Mouse (Mus musculus) hematopoietic stem cell, adult 5-6 weeks (primary cell): ENCODE measurements around the gene Rnf25. TPM values are rescaled to one million over a fixed set of nuclear protein-coding genes. Genes with fewer than 3 reads are reported as not detected.
A peak's percentile ranks its signal among the peaks of the same experiment; 100 is the strongest.

Source experiments
- ATAC-seq, 2 experiments: fragments of 125-278 bp in 1 of 2; replicated peaks in 1 of 2; 2 replicates each; pipeline ENCODE4 v1.8.0; 2016 to 2017; ENCODE audit warnings: inconsistent platforms in 2 of 2, mild to moderate bottlenecking in 2 of 2, moderate number of reproducible peaks in 2 of 2, low read depth in 1 of 2, moderate TSS enrichment in 1 of 2; ENCODE audit not compliant: low FRiP score in 2 of 2, poor library complexity in 2 of 2, severe bottlenecking in 2 of 2, insufficient read depth in 1 of 2, low TSS enrichment in 1 of 2
- total RNA-seq: library from RNA; stranded (forward); fragments of 172-1452, 232-1000 nt; gene quantifications from 2 replicates; pipeline ENCODE4 v1.2.3, GENCODE M21; 2017

The Rnf25 gene
- 33.0 and 39.7 TPM in 2 replicates for total RNA-seq

DNA sequence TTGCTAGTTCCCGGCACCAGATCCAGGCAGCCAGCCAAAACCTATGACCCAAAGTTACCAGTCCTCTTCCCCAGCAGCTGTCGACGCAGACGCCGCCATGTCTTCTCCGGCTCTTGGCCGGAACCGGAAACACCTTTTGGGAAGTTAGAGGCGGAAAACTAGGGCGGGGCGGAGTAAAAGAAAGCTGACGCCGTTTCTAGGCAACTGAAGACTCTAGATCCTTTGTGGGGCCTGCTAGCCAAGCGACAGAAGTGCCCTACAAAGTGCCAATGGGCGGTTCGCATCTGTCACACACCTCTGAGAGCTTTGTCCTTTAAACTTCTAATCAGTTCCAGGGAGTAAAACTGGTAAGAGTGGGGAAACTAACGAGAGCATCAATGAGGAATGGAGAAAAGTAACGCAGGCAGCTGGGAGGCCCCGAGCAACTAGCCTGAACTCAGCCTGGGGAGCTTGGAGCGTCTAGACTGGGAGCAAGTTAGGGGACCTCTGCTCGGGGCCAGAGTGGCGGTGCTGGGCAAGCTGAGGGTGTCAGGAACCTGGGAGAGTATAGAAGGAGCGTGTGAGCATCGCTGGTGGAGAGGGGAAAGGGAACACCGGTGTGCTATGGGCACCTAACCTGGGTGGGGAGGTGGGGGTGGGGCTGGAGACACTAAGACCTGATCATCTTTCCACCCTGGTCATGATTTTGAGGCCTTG is at the start of gene Rnf25, which contains the start of gene Stk36:
TSS of gene Rnf25 (minus strand) at position 131 of the 696 bp plus-strand sequence.
TSS of gene Stk36 (plus strand) at position 179 of the 696 bp plus-strand sequence.
- ATAC-seq, result peak; percentile 96 to 97

DNA sequence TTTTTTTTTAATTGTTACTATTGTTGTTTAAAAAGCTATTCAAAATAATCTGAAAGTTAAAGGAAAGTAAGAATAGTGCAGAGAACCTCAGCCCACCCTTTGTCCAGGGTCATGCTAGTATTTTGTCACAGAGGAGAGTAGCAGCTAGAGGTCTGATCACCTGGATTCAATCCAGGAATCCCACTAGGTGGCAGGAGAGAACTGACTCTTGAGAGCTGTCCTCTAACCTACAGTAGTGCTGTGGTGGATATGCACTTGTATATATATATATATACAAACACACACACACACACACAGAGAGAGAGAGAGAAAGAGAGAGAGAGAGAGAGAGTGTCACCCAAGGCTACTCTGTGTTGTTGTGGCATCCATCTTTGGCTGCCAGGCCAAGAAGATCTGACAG is 42.7 kb upstream of the Rnf25 start:
- ATAC-seq, result no peak

DNA sequence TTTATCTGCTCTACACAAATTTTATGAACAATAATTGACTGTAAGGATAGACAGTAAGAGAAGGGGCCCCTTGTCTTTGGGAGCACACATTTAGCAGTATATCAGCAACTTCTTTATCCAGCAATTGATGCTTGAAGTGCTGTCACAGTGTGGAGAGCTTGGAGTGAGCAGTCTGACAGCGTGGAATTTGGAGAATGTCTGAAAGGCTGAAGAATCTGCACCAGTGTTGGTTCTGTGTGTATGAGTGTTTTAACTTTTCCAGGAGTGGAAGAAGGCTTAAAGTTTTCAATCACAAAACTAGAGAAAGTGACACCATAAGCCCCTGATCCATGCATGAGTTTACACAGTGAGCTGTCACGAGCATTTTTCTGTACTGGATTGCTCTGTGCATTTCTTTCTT is 42.3 kb upstream of the Rnf25 start:
- ATAC-seq, result no peak

DNA sequence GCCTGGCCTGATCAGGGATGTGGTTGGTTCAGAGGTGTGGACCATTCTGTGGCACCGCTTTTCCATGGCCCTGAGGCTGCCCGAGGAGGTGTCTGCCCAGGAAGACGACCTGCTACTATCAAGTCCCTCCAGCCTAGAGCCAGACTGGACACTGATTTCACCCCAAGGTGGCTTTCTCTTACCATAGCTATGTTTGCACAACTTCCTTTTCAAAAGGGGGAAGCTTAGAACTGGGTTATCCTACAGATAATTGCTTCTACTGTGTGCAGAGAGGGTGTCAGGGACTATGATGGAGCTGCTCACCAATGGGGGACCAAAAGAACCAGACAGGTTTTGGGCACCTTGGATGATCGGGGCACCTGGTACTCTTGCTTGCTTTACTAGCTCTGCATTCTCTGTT is 31.5 kb upstream of the Rnf25 start:
- ATAC-seq, result peak in 1 of 2 experiments; percentile 36; a peak in 1 of 4 replicates

DNA sequence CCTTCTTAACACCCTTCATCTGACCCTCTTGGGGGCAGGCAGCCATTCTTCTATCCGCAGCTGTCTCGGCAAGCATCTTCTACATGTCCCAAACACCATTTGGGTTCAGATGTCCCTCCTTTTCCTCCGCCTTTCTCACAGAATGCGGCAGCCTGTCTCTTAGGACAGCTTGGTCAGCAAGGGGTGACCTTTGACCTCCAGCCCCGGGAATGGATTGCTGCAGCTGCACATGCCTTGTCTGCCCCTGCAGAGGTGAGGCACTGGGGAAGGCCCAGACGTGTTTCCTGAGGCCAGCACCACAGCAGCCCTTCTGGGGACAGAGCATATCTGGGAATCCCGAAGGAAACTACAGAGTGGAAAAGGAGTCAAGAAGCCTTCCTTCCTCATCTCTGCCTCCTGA is 26.8 kb upstream of the Rnf25 start:
- ATAC-seq, result no peak

DNA sequence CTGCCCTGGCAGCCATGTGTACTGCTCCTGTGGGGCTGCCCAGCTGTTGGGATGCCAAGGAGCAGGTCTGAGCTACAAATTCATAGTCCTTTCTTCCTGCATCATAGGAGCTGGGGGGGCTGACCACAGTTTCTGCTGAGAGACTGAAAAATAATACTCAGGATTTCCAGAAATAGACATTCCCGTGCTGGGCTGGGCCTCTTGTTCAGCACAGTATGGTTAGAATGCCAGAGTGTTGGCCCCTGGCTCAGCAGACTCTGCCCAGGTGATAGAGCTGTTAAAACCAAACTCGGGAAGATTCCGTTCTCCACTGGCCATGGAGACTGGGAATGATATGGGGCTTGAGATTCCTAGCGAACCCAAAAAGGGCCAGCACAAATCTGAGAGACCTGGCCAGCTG is 24.9 kb upstream of the Rnf25 start:
- no peak for ATAC-seq

DNA sequence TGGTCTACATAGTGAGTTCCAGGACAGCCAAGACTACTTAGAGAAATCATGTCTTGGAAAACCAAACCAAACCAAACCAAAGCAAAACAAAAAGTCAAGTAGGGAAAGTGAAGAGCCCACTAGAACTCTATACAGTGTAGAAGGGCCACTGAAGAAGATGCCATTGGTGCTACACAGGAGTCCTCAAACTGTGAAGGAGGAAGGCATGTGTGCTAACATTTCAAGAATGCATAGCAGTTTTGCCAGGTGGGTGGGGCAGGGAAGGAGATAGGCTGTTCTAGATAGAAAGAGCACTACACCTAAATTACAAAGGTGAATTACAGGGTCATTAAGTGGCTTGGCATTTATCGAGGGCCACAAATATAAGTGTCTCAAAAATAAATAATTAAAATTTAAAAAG is 23.0 kb upstream of the Rnf25 start:
- no peak for ATAC-seq

DNA sequence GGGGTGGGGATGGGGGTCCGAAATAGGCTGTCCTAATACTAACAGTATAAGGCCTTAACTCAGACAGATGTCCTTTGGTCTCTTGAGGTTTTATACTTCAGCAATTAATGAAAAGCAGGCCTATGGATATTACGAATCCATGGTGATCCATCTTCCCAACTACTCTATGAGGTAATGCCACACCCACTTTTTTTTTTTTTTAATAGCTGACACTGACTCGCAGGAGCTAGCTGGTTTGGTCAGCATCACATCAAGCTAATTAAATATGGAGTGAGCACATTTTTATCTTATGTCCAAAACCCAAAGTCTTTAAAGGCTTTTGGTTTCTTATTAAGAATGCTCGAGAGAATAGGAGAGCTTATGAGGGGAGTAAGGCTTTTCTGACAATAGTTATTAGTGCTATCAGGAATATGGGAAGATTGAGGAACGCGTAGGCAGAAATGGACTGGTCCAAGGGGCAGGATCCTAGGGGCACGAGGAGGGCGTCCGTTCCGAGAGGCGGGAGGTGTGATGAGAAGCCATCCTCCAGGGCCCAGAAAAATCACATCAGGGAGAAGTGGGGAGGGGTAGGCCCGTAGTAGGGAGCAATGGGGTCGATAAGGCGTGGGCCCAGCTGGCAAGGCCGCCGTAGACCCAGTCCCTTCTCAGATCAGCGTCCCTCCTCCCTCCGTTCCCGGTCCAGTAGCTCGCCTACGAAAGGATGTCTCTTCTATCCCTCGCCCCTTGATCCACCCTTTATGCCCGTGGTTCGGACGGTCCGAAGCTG is 513 bp downstream of the Rnf25 start:
- peak; percentile 29 to 54 for ATAC-seq

DNA sequence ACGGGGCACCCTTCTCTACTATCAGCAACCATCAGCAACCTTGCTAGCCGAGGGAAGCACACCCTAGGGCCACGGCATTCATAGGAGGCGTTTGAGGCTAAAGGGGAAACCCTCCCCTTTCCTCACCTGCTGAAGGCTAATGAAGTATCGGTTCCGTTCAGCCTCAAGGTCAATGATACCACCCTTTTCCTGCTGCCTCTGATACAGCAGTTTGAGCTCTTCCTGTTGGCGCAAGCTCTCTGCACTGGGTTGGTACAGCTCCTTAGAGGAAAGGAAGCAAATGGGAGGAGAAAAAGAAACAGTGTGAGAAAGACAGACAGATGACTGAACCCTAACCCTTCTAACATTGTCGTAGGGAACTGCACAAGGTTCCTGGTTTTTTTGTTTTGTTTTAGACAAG is 6.8 kb downstream of the Rnf25 start:
- ATAC-seq, result peak; percentile 83 to 85

DNA sequence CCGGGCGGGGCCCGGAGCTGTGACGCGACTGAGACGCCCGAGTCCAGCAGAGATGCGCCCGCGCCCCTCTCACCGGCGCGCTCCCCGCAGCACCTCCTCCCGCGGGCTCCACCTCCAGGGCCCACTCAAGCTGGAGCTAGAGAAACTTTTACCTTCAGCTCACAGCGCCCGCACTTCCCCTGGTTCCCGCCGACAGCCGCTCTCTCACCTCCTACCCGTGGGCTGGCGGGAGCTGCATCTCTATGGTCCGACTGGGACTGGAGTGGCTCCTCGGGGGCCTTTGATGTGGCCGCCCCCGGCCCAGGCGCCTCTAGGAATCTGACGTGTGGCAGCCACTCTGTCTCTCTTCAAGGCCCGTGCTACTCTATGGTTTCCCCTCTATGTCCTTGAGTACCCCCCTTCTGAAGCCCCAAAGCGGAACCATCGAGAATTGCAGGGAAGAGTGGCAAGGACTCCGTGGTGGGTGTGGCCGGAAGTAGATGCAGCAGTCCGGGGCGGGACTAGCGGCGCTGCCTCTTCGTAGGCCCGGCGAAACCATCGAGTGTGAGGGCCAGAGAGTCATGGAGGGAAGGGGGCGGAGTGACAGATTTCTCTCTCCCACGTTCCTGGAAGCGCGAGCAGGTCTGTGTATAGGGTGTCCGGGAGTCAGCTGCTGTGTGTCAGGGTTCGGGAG is 13.3 kb downstream of the Rnf25 start, which contains the start of the genes Zfp142 and Bcs1l:
TSS of gene Zfp142 (minus strand) at position 474 of the 673 bp plus-strand sequence.
TSS of gene Bcs1l (plus strand) at position 517 of the 673 bp plus-strand sequence.
- ATAC-seq, result peak; percentile 97 to 98

DNA sequence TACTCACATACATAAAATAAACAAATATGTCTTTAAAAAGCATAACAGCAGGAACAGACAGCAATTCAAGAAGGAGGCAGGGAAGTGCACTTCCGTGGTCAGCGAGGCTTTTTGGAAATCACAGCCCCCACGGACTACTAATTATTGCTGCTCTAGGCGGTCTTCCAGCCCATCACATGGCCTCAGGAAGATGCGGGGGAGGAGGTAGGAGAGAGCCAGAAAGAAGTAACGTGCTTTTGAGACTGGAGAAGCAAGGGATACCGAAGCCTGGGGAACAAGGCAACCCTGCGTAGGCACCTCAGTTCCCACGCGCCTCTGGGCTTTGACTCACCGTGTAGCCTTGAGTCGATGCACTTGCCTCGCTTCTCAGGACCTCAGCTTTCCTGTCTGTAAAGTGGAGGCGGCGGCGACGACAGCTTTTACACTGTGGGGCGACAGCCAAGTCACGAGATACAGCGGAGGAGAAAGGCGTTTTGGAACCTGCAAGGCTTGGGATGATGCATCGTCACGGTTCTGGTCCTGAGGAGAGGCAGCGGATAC is 13.9 kb downstream of the Rnf25 start:
- no peak for ATAC-seq

DNA sequence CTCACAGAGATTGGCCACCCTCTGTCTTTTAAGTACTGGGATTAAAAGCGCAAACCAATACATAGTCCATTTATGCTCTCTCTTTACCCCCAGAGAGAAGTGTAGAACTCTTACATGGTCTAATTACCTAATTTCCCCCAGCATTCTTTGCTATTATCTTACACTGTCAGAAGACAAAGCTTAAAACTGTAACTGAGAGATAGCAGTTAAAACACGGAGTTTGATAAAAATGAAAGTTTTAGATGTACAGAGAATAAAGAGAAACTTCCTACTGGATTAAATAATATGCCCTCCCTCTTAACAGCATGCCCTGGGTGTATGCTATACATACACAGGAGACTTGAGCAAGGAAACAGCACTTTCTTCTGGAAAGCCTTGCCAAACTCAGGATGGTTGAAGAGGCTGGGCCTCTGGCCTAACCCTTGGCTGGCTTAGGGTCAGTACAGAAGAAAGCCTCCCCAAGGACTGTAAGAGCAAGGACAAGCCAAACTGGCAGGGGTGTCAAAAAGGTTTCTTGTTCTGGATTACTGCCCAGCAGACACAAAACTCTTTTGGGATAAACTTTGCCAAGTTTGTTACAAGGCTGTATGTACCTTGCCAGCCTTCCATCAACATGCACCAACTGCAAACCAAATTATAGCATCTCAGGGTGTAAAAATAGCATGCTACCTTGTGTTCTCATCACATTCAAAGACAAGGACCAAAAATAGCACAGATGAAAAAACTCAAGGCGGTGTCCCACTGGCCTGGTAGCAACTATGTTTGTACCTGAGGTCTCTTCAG is 16.4 kb downstream of the Rnf25 start:
- ATAC-seq, result no peak

DNA sequence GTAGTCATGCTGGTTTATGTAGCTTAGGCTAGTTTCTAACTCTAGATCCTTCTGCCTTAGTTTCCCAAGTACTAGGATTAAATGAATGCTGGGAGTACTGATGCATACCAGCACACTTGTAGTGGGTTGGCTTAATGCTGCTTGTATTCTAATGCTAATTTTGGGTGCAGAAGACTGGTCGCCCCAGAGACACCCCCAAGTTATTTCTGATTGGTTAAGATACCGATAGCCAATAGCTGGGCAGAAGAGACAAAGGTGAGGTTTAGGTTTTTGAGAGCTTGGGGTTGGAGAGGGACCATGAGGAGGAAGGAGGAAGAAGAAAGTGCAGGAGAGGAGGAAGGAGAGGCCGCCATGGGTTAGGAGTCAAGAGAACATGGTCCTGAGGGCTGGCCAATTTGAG is 18.6 kb downstream of the Rnf25 start:
- ATAC-seq, result no peak

DNA sequence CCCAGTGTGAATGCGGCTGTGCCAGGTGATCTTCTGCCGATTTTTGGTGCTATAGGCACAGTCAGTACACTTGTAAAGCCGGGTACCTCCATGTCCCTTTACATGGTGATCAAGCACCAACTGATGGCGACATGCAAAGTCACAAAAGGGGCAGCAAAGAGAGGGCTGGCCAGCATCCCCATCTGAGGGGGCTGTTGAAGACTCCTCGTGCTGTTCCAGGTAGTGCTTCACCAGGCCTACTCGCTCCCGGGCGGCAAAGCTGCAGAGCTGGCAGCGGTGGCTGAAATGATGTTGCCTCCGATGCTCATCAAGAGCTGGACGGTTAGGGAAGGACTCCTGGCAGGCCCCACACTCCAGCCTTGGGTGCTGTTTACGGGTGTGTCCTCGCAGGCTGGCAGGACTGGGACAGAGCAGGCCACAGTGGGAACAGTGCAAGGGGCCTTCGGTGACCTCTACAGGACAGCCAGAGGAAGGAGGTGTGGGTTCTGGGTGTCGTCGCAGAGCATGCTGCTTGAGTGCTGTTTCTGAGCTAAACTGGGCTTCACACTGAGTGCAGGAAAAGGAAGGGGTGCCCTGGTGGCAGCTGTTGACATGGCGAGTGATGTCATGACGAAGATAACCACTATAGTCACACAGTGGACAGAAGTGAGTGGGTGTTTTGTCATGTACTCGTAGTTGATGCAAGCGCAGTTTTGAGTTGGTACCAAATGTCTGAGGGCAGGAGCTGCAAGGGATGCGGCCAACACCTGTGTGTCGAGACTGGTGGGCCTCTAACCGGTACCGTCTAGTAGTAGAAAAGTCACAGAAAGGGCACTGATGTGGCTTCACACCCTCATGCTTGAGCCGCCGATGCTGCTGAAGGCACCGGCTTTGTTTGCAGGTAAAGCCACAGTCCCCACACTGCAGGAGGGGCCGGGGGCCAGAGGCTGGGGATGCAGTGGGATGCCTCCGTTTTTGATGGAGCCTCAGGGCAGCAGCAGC is 31.2 kb downstream of the Rnf25 start:
- no peak for ATAC-seq

DNA sequence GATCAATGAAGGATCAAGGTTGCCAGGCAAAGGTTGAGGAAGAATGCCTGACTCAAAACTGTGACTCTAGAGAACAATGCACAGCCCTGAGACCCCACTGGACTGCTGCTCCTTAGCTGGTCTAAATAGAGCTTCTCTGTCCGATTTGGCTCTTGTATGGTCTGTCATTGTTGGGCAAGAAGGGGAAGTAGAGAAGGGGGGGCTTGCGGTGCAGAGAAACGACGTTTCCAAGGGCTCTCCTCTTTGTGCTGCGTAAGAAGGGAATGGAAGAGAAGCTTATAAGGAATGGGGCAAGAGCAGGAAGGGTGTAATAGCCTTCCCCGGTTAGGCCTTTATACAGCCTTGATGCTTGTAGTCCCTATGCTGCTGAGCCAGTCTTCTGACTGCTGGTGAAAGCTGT is 35.4 kb downstream of the Rnf25 start:
- ATAC-seq, result no peak

DNA sequence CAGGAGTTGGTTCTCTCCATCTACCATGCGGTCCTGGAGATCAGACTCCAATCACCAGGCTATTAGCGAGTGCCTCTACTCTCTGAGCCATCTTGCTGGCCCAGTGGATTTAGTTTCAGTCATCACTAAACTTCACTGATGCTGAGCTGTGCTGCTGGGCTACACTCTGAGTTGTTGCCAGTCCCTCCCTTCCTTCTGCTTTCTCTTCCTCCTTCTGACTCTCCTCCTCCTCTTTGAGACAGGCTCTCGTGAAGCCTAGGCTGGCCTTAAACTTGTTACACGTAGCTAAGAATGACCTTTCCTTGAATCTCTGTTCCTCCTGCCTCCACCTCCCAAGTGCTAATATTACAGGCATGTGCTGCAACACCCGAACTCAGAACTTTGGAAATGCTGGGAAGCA is 42.1 kb downstream of the Rnf25 start:
- no peak for ATAC-seq
